Mouse (Mus musculus) forebrain, embryonic 10.5 days (tissue): ENCODE measurements around the gene Zmynd10. TPM values are rescaled to one million over a fixed set of nuclear protein-coding genes. Genes with fewer than 3 reads are reported as not detected.

Experiments
- DNase-seq: peaks from one replicate; pipeline ENCODE4 v3.0.0-alpha.2; 2017; ENCODE audit warnings: low spot score; ENCODE audit errors: extremely low spot score
- H3K27ac ChIP-seq: fragments of 300-500 bp; sonication (generic); 2 replicates; pipeline ENCODE4 v1.5.1; 2016; ENCODE audit warnings: mild to moderate bottlenecking
- H3K27me3 ChIP-seq: fragments of 300-500 bp; sonication (generic); 2 replicates; pipeline ENCODE4 v1.6.1; 2016; ENCODE audit warnings: mild to moderate bottlenecking; ENCODE audit not compliant: poor library complexity, severe bottlenecking
- H3K36me3 ChIP-seq: fragments of 300-500 bp; sonication (generic); replicated peaks from 2 replicates; pipeline ENCODE4 v1.6.1; 2016; ENCODE audit warnings: mild to moderate bottlenecking, moderate library complexity
- H3K4me1 ChIP-seq: fragments of 300-500 bp; sonication (generic); 2 replicates; pipeline ENCODE4 v1.6.1; 2016
- H3K4me3 ChIP-seq: fragments of 300-500 bp; sonication (generic); 2 replicates; pipeline ENCODE4 v1.5.1; 2016; ENCODE audit warnings: mild to moderate bottlenecking, moderate library complexity
- H3K9me3 ChIP-seq: fragments of 300-500 bp; sonication (generic); 2 replicates; pipeline ENCODE4 v1.6.1; 2016; ENCODE audit warnings: mild to moderate bottlenecking, moderate library complexity
- WGBS: fragments of 180-500 bp; shearing (Covaris S2); methylation state at CpG from one replicate; pipeline ENCODE4 v1.1.7; 2016; 5-methylcytosine and 5-hydroxymethylcytosine counted together
- polyA plus RNA-seq: library from polyadenylated mRNA; unstranded; fragments of >200 nt; fragmentation: Nextera tagmentation; extraction: Ambion mirVana; gene quantifications from 2 replicates; pipeline ENCODE4 v1.2.1, GENCODE M21; 2016

Gene Zmynd10
- polyA plus RNA-seq, 1 experiment from 2014 or later = 1.4 TPM

- peak overlapping the region; percentile 87 for H3K27ac ChIP-seq
- under 1% methylated on average over 11 of the region's 11 CpGs for WGBS
Measured at GRCm38 (mm10) chr9:107542352-107542686, 4.8 kb upstream of the Zmynd10 start.

GRCm38 (mm10) chr9:107542721-107543120 lies 4.4 kb upstream of the Zmynd10 start:
- Histone ChIP-seq H3K4me3 (peak overlapping the region; percentile 70), H3K4me1 (peaks cover 53% of the 10 kb centered on the region), H3K9me3 (no peaks in the 10 kb centered on the region), H3K27me3 (peaks cover 5% of the 10 kb centered on the region), H3K27ac (peak overlapping the region; percentile 87; the same call in 1 of the 2 replicates), H3K36me3 (peaks cover 50% of the 10 kb centered on the region)
- no peak for DNase-seq
- 52% methylated on average over 8 of the region's 8 CpGs for WGBS

More at GRCm38 (mm10) chr9:107542352-107542686, 4.8 kb upstream of the Zmynd10 start:
- Histone ChIP-seq H3K9me3 (no peaks in the 10 kb centered on the region), H3K36me3 (peaks cover 54% of the 10 kb centered on the region), H3K4me3 (peak overlapping the region; percentile 70), H3K27me3 (peaks cover 1% of the 10 kb centered on the region; the same call in 1 of the 2 replicates), H3K4me1 (peaks cover 53% of the 10 kb centered on the region)
- DNase-seq = no peak

GRCm38 (mm10) chr9:107543299-107543698 lies 3.8 kb upstream of the Zmynd10 start:
- no peak overlapping the region for H3K27ac ChIP-seq
- H3K4me1 ChIP-seq = peaks cover 59% of the 10 kb centered on the region
- 87% methylated on average over 11 of the region's 11 CpGs for WGBS
- peaks cover 11% of the 10 kb centered on the region for H3K27me3 ChIP-seq
- peaks cover 44% of the 10 kb centered on the region for H3K36me3 ChIP-seq
- peak overlapping the region; percentile 70; the same call in 1 of the 2 replicates for H3K4me3 ChIP-seq
- H3K9me3 ChIP-seq = no peaks in the 10 kb centered on the region
- DNase-seq = no peak

GRCm38 (mm10) chr9:107544196-107544700 lies 2.9 kb upstream of the Zmynd10 start:
- Histone ChIP-seq H3K27me3 (peaks cover 20% of the 10 kb centered on the region), H3K9me3 (no peaks in the 10 kb centered on the region), H3K4me3 (no peak overlapping the region; the same call in 1 of the 2 replicates), H3K36me3 (peaks cover 35% of the 10 kb centered on the region), H3K4me1 (peaks cover 59% of the 10 kb centered on the region), H3K27ac (no peak overlapping the region)
- WGBS = 94% methylated on average over 17 of the region's 17 CpGs
- no peak for DNase-seq

- Histone ChIP-seq H3K4me3 (no peak overlapping the region), H3K9me3 (no peaks in the 10 kb centered on the region), H3K4me1 (peaks cover 61% of the 10 kb centered on the region), H3K36me3 (peaks cover 30% of the 10 kb centered on the region), H3K27ac (no peak overlapping the region), H3K27me3 (peaks cover 25% of the 10 kb centered on the region)
- no peak for DNase-seq
- WGBS = 96% methylated on average over 12 of the region's 12 CpGs
Measured at GRCm38 (mm10) chr9:107544729-107545128, 2.4 kb upstream of the Zmynd10 start.

- Histone ChIP-seq H3K9me3 (no peaks in the 10 kb centered on the region), H3K36me3 (peaks cover 25% of the 10 kb centered on the region), H3K4me3 (peak overlapping the region; percentile 16; the same call in 1 of the 2 replicates), H3K4me1 (peaks cover 63% of the 10 kb centered on the region), H3K27me3 (peaks cover 30% of the 10 kb centered on the region), H3K27ac (no peak overlapping the region)
- WGBS = 85% methylated on average over 10 of the region's 10 CpGs
- no peak for DNase-seq
Measured at GRCm38 (mm10) chr9:107545199-107545598, 1.9 kb upstream of the Zmynd10 start.

- peaks cover 23% of the 10 kb centered on the region for H3K36me3 ChIP-seq
- H3K4me1 ChIP-seq = peaks cover 63% of the 10 kb centered on the region
- peak; percentile 77 for DNase-seq
- peak overlapping the region; percentile 16; the same call in 1 of the 2 replicates for H3K4me3 ChIP-seq
- H3K27ac ChIP-seq = no peak overlapping the region
- H3K27me3 ChIP-seq = peaks cover 34% of the 10 kb centered on the region
- 5% methylated on average over 3 of the region's 3 CpGs for WGBS
- H3K9me3 ChIP-seq = no peaks in the 10 kb centered on the region
Measured at GRCm38 (mm10) chr9:107545602-107546001, 1.5 kb upstream of the Zmynd10 start.

- DNase-seq = no peak
- H3K27me3 ChIP-seq = peaks cover 58% of the 10 kb centered on the region
- 0 out of 2 replicates have a peak overlapping the region, but pooled peaks have one; percentile 35 for H3K27ac ChIP-seq
- H3K4me1 ChIP-seq = peaks cover 66% of the 10 kb centered on the region
- no peak overlapping the region for H3K4me3 ChIP-seq
- 79% methylated on average over 5 of the region's 5 CpGs for WGBS
- no peaks in the 10 kb centered on the region for H3K9me3 ChIP-seq
- peaks cover 23% of the 10 kb centered on the region for H3K36me3 ChIP-seq
Measured at GRCm38 (mm10) chr9:107547957-107548356, 859 bp downstream of the Zmynd10 start.

- no peaks in the 10 kb centered on the region for H3K9me3 ChIP-seq
- H3K4me1 ChIP-seq = peaks cover 70% of the 10 kb centered on the region
- H3K27me3 ChIP-seq = peaks cover 61% of the 10 kb centered on the region
- no peak overlapping the region for H3K4me3 ChIP-seq
- 90% methylated on average over 10 of the region's 10 CpGs for WGBS
- no peak for DNase-seq
- H3K27ac ChIP-seq = peak overlapping the region; percentile 9; the same call in 1 of the 2 replicates
- H3K36me3 ChIP-seq = peaks cover 16% of the 10 kb centered on the region
Measured at GRCm38 (mm10) chr9:107548820-107549219, 1.7 kb downstream of the Zmynd10 start.

- H3K36me3 ChIP-seq = peaks cover 10% of the 10 kb centered on the region
- peaks cover 74% of the 10 kb centered on the region for H3K4me1 ChIP-seq
- peak overlapping the region; percentile 9; the same call in 1 of the 2 replicates for H3K27ac ChIP-seq
- 89% methylated on average over 20 of the region's 20 CpGs for WGBS
- no peak overlapping the region for H3K4me3 ChIP-seq
- peaks cover 61% of the 10 kb centered on the region for H3K27me3 ChIP-seq
- H3K9me3 ChIP-seq = no peaks in the 10 kb centered on the region
- DNase-seq = no peak
Measured at GRCm38 (mm10) chr9:107549297-107550074, 2.4 kb downstream of the Zmynd10 start.

GRCm38 (mm10) chr9:107550491-107551116 lies 3.5 kb downstream of the Zmynd10 start:
- Histone ChIP-seq H3K9me3 (no peaks in the 10 kb centered on the region), H3K27ac (peak overlapping the region; percentile 88), H3K27me3 (peaks cover 61% of the 10 kb centered on the region), H3K4me3 (peak overlapping the region; percentile 88), H3K36me3 (no peaks in the 10 kb centered on the region), H3K4me1 (peaks cover 85% of the 10 kb centered on the region)
- WGBS = 21% methylated on average over 23 of the region's 23 CpGs
- peak; percentile 41 for DNase-seq

GRCm38 (mm10) chr9:107551117-107551889 lies 4.2 kb downstream of the Zmynd10 start, which contains the start of gene Rassf1:
TSS of gene Rassf1 (plus strand) at chr9:107551555.
- under 1% methylated on average over 63 of the region's 63 CpGs for WGBS
- peaks cover 61% of the 10 kb centered on the region for H3K27me3 ChIP-seq
- no peaks in the 10 kb centered on the region for H3K9me3 ChIP-seq
- H3K4me3 ChIP-seq = peak within 1 kb of the TSS; percentile 88
- DNase-seq = peak; percentile 74
- H3K27ac ChIP-seq = peak within 1 kb of the TSS; percentile 88
- peaks cover 85% of the 10 kb centered on the region for H3K4me1 ChIP-seq
- peaks cover 4% of the 10 kb centered on the region; the same call in 1 of the 2 replicates for H3K36me3 ChIP-seq
